In genomic region chr8:122674999-122675398, GRCm38 (mm10) we compare ENCODE assay signal across 11 mouse cellular contexts. TPM values are rescaled to one million over a fixed set of nuclear protein-coding genes. Genes with fewer than 3 reads are reported as not detected.
DNase-seq lines count a peak whose midpoint lies in the region; ATAC-seq lines count a peak whose summit lies in the region.
"Had no signal": no experiment of that assay in that cellular context is flagged by ENCODE, and none has a peak within 500 bp of the region (broad histone marks: within the 10 kb centered on the region; RNA-seq: fewer than 3 reads in every experiment).

No protein-coding gene starts in this region.

- no peaks in the 10 kb centered on the region for H3K9me3 ChIP-seq in hindbrain, embryonic 13.5 days
- no peaks in the 10 kb centered on the region for H3K9me3 ChIP-seq in hindbrain, embryonic 10.5 days
- H3K9me3 ChIP-seq in midbrain, embryonic 13.5 days: no peaks in the 10 kb centered on the region
- H3K9me3 ChIP-seq in midbrain, embryonic 11.5 days (ENCODE audit: control insufficient read depth, low read length): no peaks in the 10 kb centered on the region
- no peaks in the 10 kb centered on the region for H3K9me3 ChIP-seq in hindbrain, embryonic 14.5 days (ENCODE audit: control insufficient read depth, low read length)
- H3K9me3 ChIP-seq: heart, embryonic 15.5 days; limb, embryonic 15.5 days had no signal

- peaks cover 21% of the 10 kb centered on the region for H3K27me3 ChIP-seq in hindbrain, embryonic 13.5 days
- H3K27me3 ChIP-seq in hindbrain, embryonic 10.5 days (ENCODE audit: insufficient read depth, poor library complexity, severe bottlenecking): peaks cover 100% of the 10 kb centered on the region
- H3K27me3 ChIP-seq in midbrain, embryonic 13.5 days: peaks cover 40% of the 10 kb centered on the region
- peaks cover 46% of the 10 kb centered on the region for H3K27me3 ChIP-seq in midbrain, embryonic 11.5 days (ENCODE audit: control insufficient read depth, insufficient read depth, low read length)
- no peaks in the 10 kb centered on the region for H3K27me3 ChIP-seq in hindbrain, embryonic 14.5 days (ENCODE audit: control insufficient read depth, insufficient read depth, low read length)

- H3K4me1 ChIP-seq in hindbrain, embryonic 13.5 days (replicated peaks): peaks cover 90% of the 10 kb centered on the region
- H3K4me1 ChIP-seq in hindbrain, embryonic 10.5 days (replicated peaks): peaks cover 73% of the 10 kb centered on the region
- peaks cover 88% of the 10 kb centered on the region for H3K4me1 ChIP-seq in midbrain, embryonic 13.5 days (replicated peaks)
- H3K4me1 ChIP-seq in midbrain, embryonic 11.5 days (ENCODE audit: control insufficient read depth, insufficient read depth, low read length): peaks cover 10% of the 10 kb centered on the region
- H3K4me1 ChIP-seq in hindbrain, embryonic 14.5 days (replicated peaks; ENCODE audit: control insufficient read depth, insufficient read depth, low read length): peaks cover 69% of the 10 kb centered on the region

- 38% methylated on average over 7 of the region's 7 CpGs for WGBS in hindbrain, embryonic 13.5 days
- 44% methylated on average over 7 of the region's 7 CpGs for WGBS in hindbrain, embryonic 10.5 days
- WGBS in midbrain, embryonic 13.5 days: 41% methylated on average over 7 of the region's 7 CpGs
- 44% methylated on average over 7 of the region's 7 CpGs for WGBS in midbrain, embryonic 11.5 days
- WGBS in hindbrain, embryonic 14.5 days: 46% methylated on average over 7 of the region's 7 CpGs

- H3K27ac ChIP-seq in hindbrain, embryonic 13.5 days: peak overlapping the region; percentile 99
- no peak overlapping the region for H3K27ac ChIP-seq in hindbrain, embryonic 10.5 days
- H3K27ac ChIP-seq in midbrain, embryonic 13.5 days: 0 out of 2 replicates have a peak overlapping the region, but pooled peaks have one; percentile 28
- no peak overlapping the region for H3K27ac ChIP-seq in midbrain, embryonic 11.5 days (ENCODE audit: low read depth, low read length)
- H3K27ac ChIP-seq in hindbrain, embryonic 14.5 days: peak overlapping the region; percentile 97
- H3K27ac ChIP-seq: heart, embryonic 15.5 days; limb, embryonic 15.5 days had no signal

- no peak for ATAC-seq in hindbrain, embryonic 13.5 days (ENCODE audit: low FRiP score)
- ATAC-seq in midbrain, embryonic 13.5 days: no peak
- no peak for ATAC-seq in midbrain, embryonic 11.5 days (ENCODE audit: low FRiP score)
- ATAC-seq in hindbrain, embryonic 14.5 days (ENCODE audit: low FRiP score): no peak
- ATAC-seq in CD4-positive, CD25-positive, alpha-beta regulatory T cell, adult 4 months: no peak

- H3K9ac ChIP-seq in hindbrain, embryonic 13.5 days: peak overlapping the region; percentile 94
- H3K9ac ChIP-seq in midbrain, embryonic 13.5 days (replicated peaks): peak overlapping the region; percentile 91; the same call in 1 of the 2 replicates
- H3K9ac ChIP-seq in midbrain, embryonic 11.5 days (ENCODE audit: low read length): no peak overlapping the region
- peak overlapping the region; percentile 90 for H3K9ac ChIP-seq in hindbrain, embryonic 14.5 days
- H3K9ac ChIP-seq: heart, embryonic 15.5 days; limb, embryonic 15.5 days had no signal

- H3K4me2 ChIP-seq in hindbrain, embryonic 13.5 days: peak overlapping the region; percentile 90
- peak overlapping the region; percentile 77 for H3K4me2 ChIP-seq in midbrain, embryonic 13.5 days (replicated peaks)
- no peak overlapping the region for H3K4me2 ChIP-seq in midbrain, embryonic 11.5 days
- H3K4me2 ChIP-seq in hindbrain, embryonic 14.5 days (replicated peaks): peak overlapping the region; percentile 85
- H3K4me2 ChIP-seq: limb, embryonic 15.5 days had no signal

- no peak for DNase-seq in hindbrain, embryonic 10.5 days (ENCODE audit: low spot score)
- no peak for DNase-seq in midbrain, embryonic 11.5 days (ENCODE audit: low spot score, missing footprints)
- no peak for DNase-seq in hindbrain, embryonic 14.5 days (ENCODE audit: low spot score)
- no peak for DNase-seq in frontal cortex, postnatal 36 days (ENCODE audit: low spot score in 2 of 2)
- DNase-seq: adrenal gland, postnatal 25 days; thymus, postnatal 14 days had no signal

- peaks cover 19% of the 10 kb centered on the region for H3K36me3 ChIP-seq in hindbrain, embryonic 13.5 days
- H3K36me3 ChIP-seq in hindbrain, embryonic 10.5 days: no peaks in the 10 kb centered on the region
- H3K36me3 ChIP-seq in midbrain, embryonic 13.5 days: 0 out of 2 replicates have a peak, but pooled peaks cover 8% of the 10 kb centered on the region
- no peaks in the 10 kb centered on the region for H3K36me3 ChIP-seq in midbrain, embryonic 11.5 days (ENCODE audit: control insufficient read depth, insufficient read depth, low read length)
- 0 out of 2 replicates have a peak, but pooled peaks cover 7% of the 10 kb centered on the region for H3K36me3 ChIP-seq in hindbrain, embryonic 14.5 days (replicated peaks; ENCODE audit: control insufficient read depth, insufficient read depth)
- H3K36me3 ChIP-seq: heart, embryonic 15.5 days; limb, embryonic 15.5 days had no signal

- peak overlapping the region; percentile 86 for H3K4me3 ChIP-seq in hindbrain, embryonic 13.5 days
- H3K4me3 ChIP-seq in hindbrain, embryonic 10.5 days: no peak overlapping the region
- peak overlapping the region; percentile 85 for H3K4me3 ChIP-seq in midbrain, embryonic 13.5 days (replicated peaks)
- no peak overlapping the region for H3K4me3 ChIP-seq in midbrain, embryonic 11.5 days (ENCODE audit: low read depth, low read length)
- peak overlapping the region; percentile 70 for H3K4me3 ChIP-seq in hindbrain, embryonic 14.5 days (replicated peaks; ENCODE audit: low read length)
- H3K4me3 ChIP-seq: limb, embryonic 15.5 days had no signal

RNA-seq across cellular contexts. Expression of gene Cbfa2t3, which starts 23.9 kb away (rescaled TPM):
- polyA plus RNA-seq in hindbrain, embryonic 13.5 days (2015; fragmentation: Nextera tagmentation; extraction: Ambion mirVana): 27.2 and 30.2 TPM in 2 replicates
- 2.2 and 5.4 TPM in 2 replicates for polyA plus RNA-seq in hindbrain, embryonic 10.5 days (2016; fragmentation: Nextera tagmentation; extraction: Ambion mirVana)
- polyA plus RNA-seq in midbrain, embryonic 13.5 days (2015; fragmentation: Nextera tagmentation; extraction: Ambion mirVana): 20.2 and 20.9 TPM in 2 replicates
- polyA plus RNA-seq in midbrain, embryonic 11.5 days (2014; fragmentation: Nextera tagmentation; extraction: Ambion mirVana): 6.1 and 6.4 TPM in 2 replicates
- polyA plus RNA-seq in hindbrain, embryonic 14.5 days (2014; fragmentation: Nextera tagmentation; extraction: Ambion mirVana): 22.4 and 27.7 TPM in 2 replicates
- under 1 TPM in 1 of 2 experiments, not detected in 1; 0.25 TPM for polyA plus RNA-seq in CD4-positive, CD25-positive, alpha-beta regulatory T cell, adult 4 months (2017; shearing (Covaris generic))

RNA-seq across cellular contexts. Expression of gene Pabpn1l, which starts 52.5 kb away (rescaled TPM):
- polyA plus RNA-seq in hindbrain, embryonic 13.5 days (2015; fragmentation: Nextera tagmentation; extraction: Ambion mirVana): not detected in 2 replicates
- polyA plus RNA-seq in hindbrain, embryonic 10.5 days (2016; fragmentation: Nextera tagmentation; extraction: Ambion mirVana): not detected in 2 replicates
- not detected in 2 replicates for polyA plus RNA-seq in midbrain, embryonic 13.5 days (2015; fragmentation: Nextera tagmentation; extraction: Ambion mirVana)
- polyA plus RNA-seq in midbrain, embryonic 11.5 days (2014; fragmentation: Nextera tagmentation; extraction: Ambion mirVana): not detected in 2 replicates
- polyA plus RNA-seq in hindbrain, embryonic 14.5 days (2014; fragmentation: Nextera tagmentation; extraction: Ambion mirVana): not detected in 2 replicates
- polyA plus RNA-seq in CD4-positive, CD25-positive, alpha-beta regulatory T cell, adult 4 months (2017; shearing (Covaris generic)): not detected
- polyA plus RNA-seq: heart, embryonic 15.5 days; limb, embryonic 15.5 days had no signal

Comparison
In these comparisons a context has a peak if more than half of its experiments do, and no peak if none do; other contexts are left out.
1. H3K27ac ChIP-seq: peak in hindbrain, embryonic 13.5 days (single experiment), midbrain, embryonic 13.5 days (single experiment) and hindbrain, embryonic 14.5 days (single experiment); none in hindbrain, embryonic 10.5 days (single experiment) and midbrain, embryonic 11.5 days (single experiment).
2. H3K4me3 ChIP-seq: peak in hindbrain, embryonic 13.5 days (single experiment), midbrain, embryonic 13.5 days (single experiment) and hindbrain, embryonic 14.5 days (single experiment); none in hindbrain, embryonic 10.5 days (single experiment) and midbrain, embryonic 11.5 days (single experiment).